Mouse (Mus musculus): ENCODE data around the gene Cdk7. TPM values are rescaled to one million over a fixed set of nuclear protein-coding genes. Genes with fewer than 3 reads are reported as not detected.

Cdk7 gene
- polyA plus RNA-seq, 1 experiment from 2014 or later: 79.3 TPM

GRCm38 (mm10) chr13:100715467-100715866 lies 15.3 kb downstream of the Cdk7 start:
- no peak for DNase-seq (ENCODE audit: low spot score)
- no peak overlapping the region for H3K4me3 ChIP-seq (ENCODE audit: low read depth, low read length)
- ATAC-seq (replicated peaks; ENCODE audit: low FRiP score, low TSS enrichment, low read depth): no peak
- WGBS: 89% methylated on average over 6 of the region's 6 CpGs
- H3K36me3 ChIP-seq (ENCODE audit: control insufficient read depth, insufficient read depth, low read length): peaks cover 86% of the 10 kb centered on the region
- no peaks in the 10 kb centered on the region for H3K9me3 ChIP-seq (ENCODE audit: control insufficient read depth, low read length)
- H3K27me3 ChIP-seq (replicated peaks; ENCODE audit: control insufficient read depth, insufficient read depth, low read length): no peaks in the 10 kb centered on the region
- H3K27ac ChIP-seq (ENCODE audit: low read depth): no peak overlapping the region
- no peaks in the 10 kb centered on the region for H3K4me1 ChIP-seq (replicated peaks; ENCODE audit: control insufficient read depth, insufficient read depth, low read length)
- no peak overlapping the region for H3K9ac ChIP-seq (ENCODE audit: low read length)
- no peak overlapping the region for H3K4me2 ChIP-seq (ENCODE audit: low read length)

- H3K9me3 ChIP-seq (ENCODE audit: control insufficient read depth, low read length): no peaks in the 10 kb centered on the region
- no peak overlapping the region for H3K4me2 ChIP-seq (ENCODE audit: low read length)
- no peaks in the 10 kb centered on the region for H3K27me3 ChIP-seq (replicated peaks; ENCODE audit: control insufficient read depth, insufficient read depth, low read length)
- H3K36me3 ChIP-seq (ENCODE audit: control insufficient read depth, insufficient read depth, low read length): peaks cover 96% of the 10 kb centered on the region
- H3K4me3 ChIP-seq (ENCODE audit: low read depth, low read length): no peak overlapping the region
- DNase-seq (ENCODE audit: low spot score): no peak
- H3K4me1 ChIP-seq (replicated peaks; ENCODE audit: control insufficient read depth, insufficient read depth, low read length): no peaks in the 10 kb centered on the region
- no peak overlapping the region for H3K9ac ChIP-seq (ENCODE audit: low read length)
- no peak overlapping the region for H3K27ac ChIP-seq (ENCODE audit: low read depth)
- no peak for ATAC-seq (replicated peaks; ENCODE audit: low FRiP score, low TSS enrichment, low read depth)
- 95% methylated on average over 7 of the region's 7 CpGs for WGBS
Measured at GRCm38 (mm10) chr13:100706206-100706605, 24.5 kb downstream of the Cdk7 start.

GRCm38 (mm10) chr13:100703468-100703867 lies 27.3 kb downstream of the Cdk7 start:
- no peak for DNase-seq (ENCODE audit: low spot score)
- no peaks in the 10 kb centered on the region for H3K4me1 ChIP-seq (replicated peaks; ENCODE audit: control insufficient read depth, insufficient read depth, low read length)
- H3K4me3 ChIP-seq (ENCODE audit: low read depth, low read length): no peak overlapping the region
- H3K4me2 ChIP-seq (ENCODE audit: low read length): no peak overlapping the region
- peaks cover 94% of the 10 kb centered on the region for H3K36me3 ChIP-seq (ENCODE audit: control insufficient read depth, insufficient read depth, low read length)
- 95% methylated on average over 2 of the region's 2 CpGs for WGBS
- ATAC-seq (replicated peaks; ENCODE audit: low FRiP score, low TSS enrichment, low read depth): no peak
- no peak overlapping the region for H3K27ac ChIP-seq (ENCODE audit: low read depth)
- no peaks in the 10 kb centered on the region for H3K9me3 ChIP-seq (ENCODE audit: control insufficient read depth, low read length)
- no peak overlapping the region for H3K9ac ChIP-seq (ENCODE audit: low read length)
- H3K27me3 ChIP-seq (replicated peaks; ENCODE audit: control insufficient read depth, insufficient read depth, low read length): no peaks in the 10 kb centered on the region

GRCm38 (mm10) chr13:100698866-100699265 lies 31.9 kb downstream of the Cdk7 start:
- H3K27me3 ChIP-seq (replicated peaks; ENCODE audit: control insufficient read depth, insufficient read depth, low read length): no peaks in the 10 kb centered on the region
- no peaks in the 10 kb centered on the region for H3K4me1 ChIP-seq (replicated peaks; ENCODE audit: control insufficient read depth, insufficient read depth, low read length)
- peaks cover 77% of the 10 kb centered on the region for H3K36me3 ChIP-seq (ENCODE audit: control insufficient read depth, insufficient read depth, low read length)
- H3K27ac ChIP-seq (ENCODE audit: low read depth): no peak overlapping the region
- DNase-seq (ENCODE audit: low spot score): no peak
- ATAC-seq (replicated peaks; ENCODE audit: low FRiP score, low TSS enrichment, low read depth): no peak
- no peaks in the 10 kb centered on the region for H3K9me3 ChIP-seq (ENCODE audit: control insufficient read depth, low read length)
- no peak overlapping the region for H3K9ac ChIP-seq (ENCODE audit: low read length)
- H3K4me3 ChIP-seq (ENCODE audit: low read depth, low read length): no peak overlapping the region
- no peak overlapping the region for H3K4me2 ChIP-seq (ENCODE audit: low read length)
- WGBS: 92% methylated on average over 10 of the region's 10 CpGs

GRCm38 (mm10) chr13:100697541-100697940 lies 33.2 kb downstream of the Cdk7 start:
- 91% methylated on average over 3 of the region's 3 CpGs for WGBS
- DNase-seq (ENCODE audit: low spot score) (no peak), ATAC-seq (replicated peaks; ENCODE audit: low FRiP score, low TSS enrichment, low read depth) (no peak)
- Histone ChIP-seq H3K27ac (ENCODE audit: low read depth) (no peak overlapping the region), H3K27me3 (replicated peaks; ENCODE audit: control insufficient read depth, insufficient read depth, low read length) (no peaks in the 10 kb centered on the region), H3K4me2 (ENCODE audit: low read length) (no peak overlapping the region), H3K4me1 (replicated peaks; ENCODE audit: control insufficient read depth, insufficient read depth, low read length) (no peaks in the 10 kb centered on the region), H3K9me3 (ENCODE audit: control insufficient read depth, low read length) (no peaks in the 10 kb centered on the region), H3K4me3 (ENCODE audit: low read depth, low read length) (no peak overlapping the region), H3K9ac (ENCODE audit: low read length) (no peak overlapping the region), H3K36me3 (ENCODE audit: control insufficient read depth, insufficient read depth, low read length) (peaks cover 64% of the 10 kb centered on the region)

GRCm38 (mm10) chr13:100687513-100687912 lies 43.2 kb downstream of the Cdk7 start:
- Histone ChIP-seq H3K4me3 (ENCODE audit: low read depth, low read length) (no peak overlapping the region), H3K27ac (ENCODE audit: low read depth) (no peak overlapping the region), H3K27me3 (replicated peaks; ENCODE audit: control insufficient read depth, insufficient read depth, low read length) (no peaks in the 10 kb centered on the region), H3K4me2 (ENCODE audit: low read length) (no peak overlapping the region), H3K4me1 (replicated peaks; ENCODE audit: control insufficient read depth, insufficient read depth, low read length) (no peaks in the 10 kb centered on the region), H3K36me3 (ENCODE audit: control insufficient read depth, insufficient read depth, low read length) (no peaks in the 10 kb centered on the region; the same call in 1 of the 2 replicates), H3K9me3 (ENCODE audit: control insufficient read depth, low read length) (no peaks in the 10 kb centered on the region), H3K9ac (ENCODE audit: low read length) (no peak overlapping the region)
- DNase-seq (ENCODE audit: low spot score) (no peak), ATAC-seq (replicated peaks; ENCODE audit: low FRiP score, low TSS enrichment, low read depth) (no peak)
- WGBS: 68% methylated on average over 7 of the region's 7 CpGs

GRCm38 (mm10) chr13:100684355-100684754 lies 46.4 kb downstream of the Cdk7 start:
- H3K9ac ChIP-seq (ENCODE audit: low read length): no peak overlapping the region
- no peak overlapping the region for H3K27ac ChIP-seq (ENCODE audit: low read depth)
- no peaks in the 10 kb centered on the region; the same call in 1 of the 2 replicates for H3K36me3 ChIP-seq (ENCODE audit: control insufficient read depth, insufficient read depth, low read length)
- ATAC-seq (replicated peaks; ENCODE audit: low FRiP score, low TSS enrichment, low read depth) (no peak), DNase-seq (ENCODE audit: low spot score) (no peak)
- H3K4me3 ChIP-seq (ENCODE audit: low read depth, low read length): no peak overlapping the region
- H3K4me1 ChIP-seq (replicated peaks; ENCODE audit: control insufficient read depth, insufficient read depth, low read length): no peaks in the 10 kb centered on the region
- 70% methylated on average over 2 of the region's 2 CpGs for WGBS
- no peaks in the 10 kb centered on the region for H3K9me3 ChIP-seq (ENCODE audit: control insufficient read depth, low read length)
- H3K27me3 ChIP-seq (replicated peaks; ENCODE audit: control insufficient read depth, insufficient read depth, low read length): no peaks in the 10 kb centered on the region
- H3K4me2 ChIP-seq (ENCODE audit: low read length): no peak overlapping the region

GRCm38 (mm10) chr13:100682837-100683236 lies 47.9 kb downstream of the Cdk7 start:
- no peak for DNase-seq (ENCODE audit: low spot score)
- H3K4me1 ChIP-seq (replicated peaks; ENCODE audit: control insufficient read depth, insufficient read depth, low read length): no peaks in the 10 kb centered on the region
- WGBS: 78% methylated on average over 2 of the region's 2 CpGs
- no peak overlapping the region for H3K27ac ChIP-seq (ENCODE audit: low read depth)
- no peak for ATAC-seq (replicated peaks; ENCODE audit: low FRiP score, low TSS enrichment, low read depth)
- no peak overlapping the region for H3K9ac ChIP-seq (ENCODE audit: low read length)
- H3K36me3 ChIP-seq (ENCODE audit: control insufficient read depth, insufficient read depth, low read length): no peaks in the 10 kb centered on the region; the same call in 1 of the 2 replicates
- H3K4me2 ChIP-seq (ENCODE audit: low read length): no peak overlapping the region
- H3K27me3 ChIP-seq (replicated peaks; ENCODE audit: control insufficient read depth, insufficient read depth, low read length): no peaks in the 10 kb centered on the region
- no peak overlapping the region for H3K4me3 ChIP-seq (ENCODE audit: low read depth, low read length)
- no peaks in the 10 kb centered on the region for H3K9me3 ChIP-seq (ENCODE audit: control insufficient read depth, low read length)

- ATAC-seq (replicated peaks; ENCODE audit: low FRiP score, low TSS enrichment, low read depth) (no peak), DNase-seq (ENCODE audit: low spot score) (no peak)
- no peaks in the 10 kb centered on the region; the same call in 1 of the 2 replicates for H3K36me3 ChIP-seq (ENCODE audit: control insufficient read depth, insufficient read depth, low read length)
- no peaks in the 10 kb centered on the region for H3K27me3 ChIP-seq (replicated peaks; ENCODE audit: control insufficient read depth, insufficient read depth, low read length)
- no peak overlapping the region for H3K27ac ChIP-seq (ENCODE audit: low read depth)
- H3K4me1 ChIP-seq (replicated peaks; ENCODE audit: control insufficient read depth, insufficient read depth, low read length): no peaks in the 10 kb centered on the region
- no peak overlapping the region for H3K9ac ChIP-seq (ENCODE audit: low read length)
- no peak overlapping the region for H3K4me2 ChIP-seq (ENCODE audit: low read length)
- H3K9me3 ChIP-seq (ENCODE audit: control insufficient read depth, low read length): no peaks in the 10 kb centered on the region
- no peak overlapping the region for H3K4me3 ChIP-seq (ENCODE audit: low read depth, low read length)
- 84% methylated on average over 8 of the region's 8 CpGs for WGBS
Measured at GRCm38 (mm10) chr13:100681615-100682014, 49.1 kb downstream of the Cdk7 start.

Measured in intestine, embryonic 14.5 days (tissue).